Mouse (Mus musculus) liver, postnatal 0 days (tissue): ENCODE data around the gene Strip2.

Experiments
- CTCF ChIP-seq: sonication (generic); IDR thresholded peaks from 2 replicates; pipeline ENCODE4 v1.5.1; 2016; ENCODE audit warnings: antibody characterized with exemption, low read depth
- EP300 ChIP-seq: IDR thresholded peaks from 2 replicates; pipeline ENCODE4 v1.6.1; 2016; ENCODE audit warnings: antibody characterized with exemption, low read depth, mild to moderate bottlenecking

- TF ChIP-seq CTCF (no peak), EP300 (no peak)
These were observed 36.0 kb upstream of the Strip2 start for GRCm38 (mm10) chr6:29880796-29881195.
